Mouse (Mus musculus) heart, postnatal 14 days (tissue): ENCODE data around the gene Rab11fip3. TPM values are rescaled to one million over a fixed set of nuclear protein-coding genes. Genes with fewer than 3 reads are reported as not detected.

Experiments used
- DNase-seq, 2 experiments: peaks; one replicate each; pipeline ENCODE4 v3.0.0; 2021 to 2022
- intact Hi-C: fragments of 180-260 bp; cut with DNase I; formaldehyde crosslinking; loops from one replicate; pipeline ENCODE4 v1.15.1; 2025
- total RNA-seq, 2 experiments: library from RNA; stranded (reverse); gene quantifications; 2 replicates each; pipeline ENCODE4 v1.2.3; 2021

Gene Rab11fip3
- total RNA-seq, 2 experiments from 2014 or later = 22.7 to 25.3 TPM

DNA sequence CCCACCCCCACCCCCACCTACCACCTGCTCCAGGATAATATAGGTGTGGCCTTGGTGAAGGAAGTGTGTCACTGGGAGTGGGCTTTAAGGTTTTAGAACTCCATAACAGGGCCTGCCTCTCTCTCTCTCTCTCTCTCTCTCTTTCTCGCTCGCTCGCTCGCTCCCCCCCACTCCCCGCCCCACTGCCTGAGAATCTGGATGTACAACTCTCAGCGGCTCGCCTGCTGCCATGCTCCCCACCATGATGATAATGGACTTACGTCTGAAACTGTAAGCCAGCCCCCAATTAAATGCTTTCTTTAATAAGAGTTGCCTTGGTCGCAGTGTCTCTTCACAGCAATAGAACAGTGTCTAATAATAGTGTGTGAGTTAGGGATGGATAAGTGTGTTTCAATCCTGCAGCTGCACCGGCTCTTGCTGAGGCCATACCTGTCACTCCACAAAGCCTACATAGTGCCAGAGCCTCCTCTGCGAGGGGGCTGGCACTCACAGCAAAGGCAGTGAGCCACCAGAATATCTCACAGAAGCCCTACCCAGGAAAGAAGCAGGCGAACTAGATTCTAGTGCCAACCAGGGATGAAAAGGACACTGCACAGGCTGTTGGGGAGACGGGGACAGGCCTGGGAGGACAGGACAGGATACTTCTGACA lies 26.6 kb downstream of the Rab11fip3 start:
- peak in 1 of 2 experiments; percentile 15 for DNase-seq
- intact Hi-C loops = no loop called here

DNA sequence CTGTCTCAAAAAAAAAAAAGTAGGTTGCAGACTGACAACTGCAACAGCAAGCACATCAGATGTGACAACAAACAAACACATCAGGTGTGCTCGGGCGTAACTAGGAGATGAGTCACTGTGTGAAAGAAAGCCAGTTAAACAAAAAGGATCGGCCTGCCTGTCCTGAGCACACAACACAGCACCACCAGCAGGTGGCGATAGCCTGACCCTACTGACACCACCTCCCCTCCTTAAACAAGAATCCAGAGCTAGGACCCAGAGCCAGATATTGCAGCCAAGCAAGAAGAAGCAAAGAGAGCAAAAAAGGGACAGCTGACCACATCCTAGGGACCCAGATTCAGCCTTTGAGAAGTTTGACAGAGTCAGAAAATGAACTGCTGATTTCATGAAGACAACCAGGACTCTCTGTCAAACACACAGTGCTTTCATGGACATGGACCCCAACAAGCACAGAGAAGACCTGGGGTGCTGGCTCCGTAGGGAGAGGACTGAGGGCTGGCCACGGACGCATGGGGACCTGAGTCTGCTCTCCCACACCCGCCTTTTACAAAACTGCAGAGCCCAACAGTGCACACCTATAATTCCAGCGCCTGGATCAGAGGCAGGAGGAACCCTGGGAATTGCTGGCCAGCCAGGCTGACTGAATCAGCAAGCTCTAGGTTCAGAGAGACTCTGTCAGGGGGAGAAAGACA lies 28.1 kb downstream of the Rab11fip3 start:
- DNase-seq = peak; percentile 70 to 72
- intact Hi-C loops = loop anchor here (1.0 kb wide), 1 partner anchor 49 kb away; the partner anchor contains the start of gene Decr2

DNA sequence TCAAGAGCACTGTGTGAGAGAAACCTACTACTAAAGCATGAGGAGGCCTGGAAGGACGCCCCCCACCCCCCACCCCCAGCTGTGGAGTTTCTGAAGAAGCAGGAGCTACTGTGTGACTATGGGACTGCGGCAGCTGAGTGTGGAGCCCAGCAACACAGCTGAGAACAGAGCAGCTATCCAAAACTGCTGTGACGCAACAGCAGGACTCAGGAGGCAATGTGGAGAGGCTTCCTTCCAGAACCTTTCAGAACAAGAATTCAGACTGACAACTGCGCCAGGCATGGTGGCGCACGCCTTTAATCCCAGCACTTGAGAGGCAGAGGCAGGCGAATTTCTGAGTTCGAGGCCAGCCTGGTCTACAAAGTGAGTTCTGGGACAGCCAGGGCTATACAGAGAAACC lies 28.6 kb downstream of the Rab11fip3 start:
- intact Hi-C loops = loop anchor here (1.0 kb wide), 1 partner anchor 50 kb away; the partner anchor contains the start of gene Decr2
- peak; percentile 23 to 25 for DNase-seq

DNA sequence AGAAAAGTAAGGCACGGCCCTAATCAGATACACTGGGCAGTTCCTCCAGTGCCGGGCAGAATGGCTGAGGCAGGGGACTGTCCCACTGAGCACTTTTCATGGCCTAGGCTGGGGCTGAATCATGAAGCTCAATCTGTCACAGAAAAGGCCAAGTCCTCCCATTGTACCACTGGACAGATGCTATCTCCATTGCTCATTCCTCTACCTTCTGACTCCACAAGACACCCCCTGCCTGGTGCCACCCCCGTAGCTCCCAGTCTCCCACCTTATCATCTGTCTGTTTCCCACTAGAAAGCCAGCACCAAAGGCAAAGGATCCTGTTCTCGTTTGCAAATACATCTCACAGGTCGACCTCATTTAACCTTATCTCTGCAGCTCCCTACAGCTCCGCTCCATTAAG lies 37.3 kb downstream of the Rab11fip3 start:
- DNase-seq = no peak
- intact Hi-C loops = no loop called here

DNA sequence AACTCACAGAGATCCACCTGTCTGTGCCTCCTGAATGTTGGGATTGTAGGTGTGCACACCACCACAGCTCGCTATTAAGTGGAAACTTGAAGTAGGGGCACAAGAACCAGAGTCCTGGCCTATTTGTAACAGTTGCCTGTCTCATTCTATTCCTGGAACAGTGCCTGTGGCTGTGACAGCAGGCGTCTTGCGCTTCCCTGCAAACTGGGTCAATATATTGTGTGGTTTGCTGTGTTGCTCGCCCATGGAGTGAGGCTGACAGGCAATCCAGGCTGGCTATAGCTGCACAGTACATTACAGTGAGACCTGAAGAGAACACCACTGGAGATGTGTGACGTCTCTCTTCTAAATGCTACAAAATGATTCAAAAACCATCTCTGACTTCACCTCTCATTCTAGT lies 37.8 kb downstream of the Rab11fip3 start:
- no peak for DNase-seq
- intact Hi-C loops = no loop called here

DNA sequence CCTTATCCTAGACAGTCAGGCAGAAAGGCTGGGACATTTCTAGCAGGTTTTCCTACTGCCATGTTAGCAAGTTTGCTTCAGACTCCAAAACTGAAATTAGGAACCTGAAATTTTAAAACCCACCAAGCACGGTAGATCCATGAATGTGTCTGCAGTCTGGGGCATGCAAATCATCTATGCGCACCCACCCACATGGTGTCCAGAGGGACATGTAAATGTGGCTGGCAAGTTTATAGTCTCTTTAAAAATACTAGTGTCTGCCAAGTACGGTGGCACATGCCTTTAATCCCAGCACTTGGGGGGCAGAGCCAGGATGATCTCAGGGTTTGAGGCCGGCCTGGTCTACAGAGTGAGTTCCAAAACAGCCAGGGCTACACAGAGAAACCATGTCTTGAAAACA lies 41.1 kb downstream of the Rab11fip3 start:
- intact Hi-C loops = no loop called here
- DNase-seq = no peak

DNA sequence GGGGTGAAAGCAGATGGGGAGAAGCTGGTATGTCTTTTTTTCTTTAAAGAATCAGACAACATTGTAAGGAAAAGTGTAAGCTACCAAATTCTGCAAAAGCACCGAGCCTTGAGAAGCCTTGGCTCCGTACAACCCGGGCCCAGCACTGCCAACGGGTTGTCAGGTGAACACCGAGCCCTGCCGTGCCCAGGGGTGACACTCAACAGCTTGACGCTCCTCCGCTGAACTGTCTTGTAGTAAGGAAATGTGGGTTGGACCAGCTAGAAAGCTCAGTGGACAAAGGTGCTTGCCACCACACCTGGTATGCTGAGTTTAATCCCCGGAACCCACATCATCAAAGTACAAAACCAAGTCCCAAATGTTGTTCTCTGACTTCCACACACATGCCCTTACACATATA lies 44.7 kb downstream of the Rab11fip3 start:
- intact Hi-C loops = no loop called here

DNA sequence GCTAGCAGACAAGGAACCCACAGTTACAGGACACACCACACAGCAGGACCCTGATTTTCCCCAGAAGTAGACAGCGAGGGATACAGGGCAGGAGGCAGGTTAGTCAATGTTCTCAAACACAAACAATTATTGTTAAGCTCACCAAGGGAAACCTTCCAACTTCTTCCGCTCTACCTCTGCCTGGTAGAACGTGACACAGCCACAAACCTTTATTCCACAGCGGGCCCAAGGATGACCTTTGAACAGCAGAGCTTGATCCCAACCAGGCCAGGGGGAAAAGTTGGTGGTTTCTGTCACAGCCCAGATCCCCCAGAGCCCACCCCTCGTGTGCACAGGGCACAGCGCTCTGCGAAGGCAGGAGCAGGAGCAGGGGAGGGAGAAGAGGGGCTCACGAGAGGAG lies 45.4 kb downstream of the Rab11fip3 start:
- intact Hi-C loops = no loop called here
- DNase-seq = no peak

More for the DNA sequence above, 44.7 kb downstream of the Rab11fip3 start:
- DNase-seq = no peak

DNA sequence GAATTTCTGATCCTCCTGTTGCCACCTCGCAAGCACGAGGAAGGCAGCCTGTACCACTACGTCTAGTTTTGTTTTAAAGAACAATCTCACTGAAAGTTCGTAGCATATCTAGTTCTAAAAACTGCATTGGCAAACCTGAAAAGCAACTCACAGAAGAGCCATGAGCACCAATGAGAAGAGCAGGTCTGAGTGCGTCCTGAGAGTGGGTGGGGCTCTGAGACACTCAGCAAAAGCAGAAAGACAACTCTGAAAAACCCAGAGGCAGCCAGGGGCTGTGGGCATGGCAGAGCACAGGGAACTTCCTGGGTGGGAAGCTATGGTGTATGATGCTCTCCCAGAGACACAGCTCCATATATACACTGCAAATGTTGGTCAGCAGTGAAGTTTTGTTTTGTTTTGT lies 46.2 kb downstream of the Rab11fip3 start:
- DNase-seq = no peak
- intact Hi-C loops = no loop called here

DNA sequence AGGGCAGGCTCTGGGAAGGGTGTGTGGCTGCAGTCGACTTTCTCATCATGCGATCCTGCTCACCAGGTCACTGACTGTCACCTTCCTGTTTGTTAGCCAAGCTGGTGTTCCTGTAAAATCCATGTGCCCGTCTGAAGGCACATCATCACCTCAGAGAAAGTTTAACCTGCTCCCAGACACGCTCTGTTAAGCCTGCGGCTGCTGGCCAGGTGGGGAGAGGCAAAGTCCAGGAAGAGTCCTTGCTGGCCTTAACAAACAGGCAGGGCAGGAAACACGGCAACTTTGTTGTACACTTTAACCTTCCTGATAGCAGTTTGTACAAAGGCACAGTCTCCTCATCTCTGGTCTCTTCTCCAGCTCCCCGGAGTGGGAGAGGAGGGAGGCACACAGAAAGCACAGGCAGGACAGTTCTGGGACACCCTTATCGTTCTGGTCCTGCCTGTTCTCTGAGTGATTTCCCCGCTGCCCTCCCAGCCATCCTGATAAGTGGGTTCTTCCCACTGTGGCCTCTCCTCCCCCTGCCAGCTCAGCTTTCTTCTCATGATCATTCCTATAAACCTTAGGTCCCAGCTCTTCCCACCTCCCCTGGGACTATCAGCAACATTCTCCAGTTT lies 47.5 kb downstream of the Rab11fip3 start:
- DNase-seq = no peak
- intact Hi-C loops = no loop called here

DNA sequence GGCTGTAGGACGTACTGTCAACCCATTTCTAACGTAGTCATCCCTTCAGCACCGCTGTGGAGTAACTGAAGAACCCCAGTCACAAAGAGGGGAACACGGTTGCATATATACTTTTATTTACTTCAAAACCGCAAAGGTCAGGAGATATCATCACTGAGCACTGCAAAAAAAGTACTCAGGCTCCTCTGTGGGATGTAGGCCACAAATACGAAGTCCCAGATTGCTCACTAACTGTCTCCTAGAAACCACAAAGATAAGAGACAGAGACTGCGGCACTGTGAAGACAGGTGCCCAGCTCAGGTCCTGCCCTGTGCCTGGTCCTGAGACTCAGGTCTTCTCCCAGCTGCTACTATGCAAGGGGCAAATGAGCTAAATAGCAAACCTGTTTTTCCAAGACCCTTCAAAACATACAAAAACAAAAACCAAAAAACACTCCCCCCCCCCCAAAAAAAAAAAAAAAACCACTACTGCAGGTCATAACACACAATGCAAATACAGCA lies 48.5 kb downstream of the Rab11fip3 start:
- no peak for DNase-seq
- intact Hi-C loops = no loop called here

DNA sequence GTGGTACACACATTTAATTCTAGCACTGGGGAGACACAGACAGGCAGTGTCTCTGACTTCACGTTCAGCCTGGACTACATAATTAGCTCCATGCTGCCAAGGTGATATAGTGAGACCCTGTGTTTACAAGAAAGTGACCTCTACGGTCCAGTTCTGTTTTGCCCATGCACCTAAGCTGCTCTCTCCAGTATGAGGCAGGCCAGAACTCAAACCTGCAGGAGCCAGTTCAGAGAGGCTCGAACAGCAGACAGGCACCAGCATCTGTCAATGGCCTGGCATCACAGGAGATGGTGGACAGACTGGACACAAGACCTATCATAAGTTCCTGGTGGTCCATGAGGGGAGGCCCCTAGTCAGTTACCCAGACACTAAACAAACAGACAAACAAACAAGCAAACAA lies 51.0 kb downstream of the Rab11fip3 start:
- DNase-seq = no peak
- intact Hi-C loops = no loop called here

DNA sequence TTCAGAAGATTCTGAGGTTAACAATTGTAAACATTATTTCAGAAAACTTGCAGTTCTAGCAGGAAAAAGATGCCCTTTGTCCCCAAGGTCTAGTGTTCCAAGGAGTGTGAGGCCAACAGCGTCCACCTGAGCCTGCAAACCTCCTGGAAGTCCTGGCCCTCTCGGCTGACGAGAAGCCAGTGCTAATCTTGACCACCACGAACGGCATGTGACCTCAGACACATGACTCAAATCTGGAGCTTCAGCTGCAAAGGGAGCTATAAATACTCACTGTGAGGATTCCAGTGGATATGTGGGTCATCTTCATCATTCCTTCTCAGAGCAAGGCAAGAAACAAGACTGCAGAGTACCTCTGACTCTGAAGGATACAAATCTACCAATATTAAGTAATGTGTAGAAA lies 51.4 kb downstream of the Rab11fip3 start:
- intact Hi-C loops = no loop called here
- DNase-seq = peak; percentile 26 to 30

DNA sequence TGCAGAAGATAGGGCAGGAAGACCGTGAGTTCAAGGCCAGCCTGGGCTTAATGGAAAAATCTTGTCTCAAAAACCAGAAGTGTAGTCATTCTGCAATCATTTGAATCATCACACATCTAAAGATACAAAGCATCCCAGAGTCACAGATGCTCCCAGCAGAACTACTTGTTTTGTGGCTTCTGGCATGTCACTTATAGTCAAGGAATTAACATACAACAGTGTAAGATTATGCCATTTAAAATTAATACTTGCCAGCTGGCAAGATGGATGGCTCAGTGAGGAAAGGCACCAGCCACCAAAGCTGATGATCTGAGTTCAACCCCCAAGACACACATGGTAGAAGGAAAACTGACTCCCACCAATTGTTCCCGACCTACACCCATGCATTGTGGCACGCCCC lies 52.3 kb downstream of the Rab11fip3 start:
- no peak for DNase-seq
- intact Hi-C loops = no loop called here

DNA sequence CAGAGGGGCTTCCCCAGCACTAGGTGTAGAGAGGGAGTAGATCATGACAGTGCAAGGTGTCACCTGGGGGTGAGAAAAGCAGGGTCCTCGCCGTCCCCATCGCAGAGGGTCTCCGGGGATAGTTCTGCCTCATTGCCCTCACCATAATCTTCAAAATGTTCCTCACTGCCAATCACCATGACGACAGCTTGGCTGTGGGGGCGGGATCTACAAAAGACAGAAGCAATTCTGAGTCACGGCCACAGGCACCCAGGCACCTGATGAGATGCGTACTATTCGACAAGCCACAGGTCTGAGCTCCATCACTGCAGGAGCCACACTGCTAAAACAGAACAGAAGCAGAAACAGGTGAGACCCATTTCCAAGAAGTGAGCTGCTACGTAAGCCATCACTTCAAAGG lies 55.6 kb downstream of the Rab11fip3 start:
- DNase-seq = no peak
- intact Hi-C loops = no loop called here

DNA sequence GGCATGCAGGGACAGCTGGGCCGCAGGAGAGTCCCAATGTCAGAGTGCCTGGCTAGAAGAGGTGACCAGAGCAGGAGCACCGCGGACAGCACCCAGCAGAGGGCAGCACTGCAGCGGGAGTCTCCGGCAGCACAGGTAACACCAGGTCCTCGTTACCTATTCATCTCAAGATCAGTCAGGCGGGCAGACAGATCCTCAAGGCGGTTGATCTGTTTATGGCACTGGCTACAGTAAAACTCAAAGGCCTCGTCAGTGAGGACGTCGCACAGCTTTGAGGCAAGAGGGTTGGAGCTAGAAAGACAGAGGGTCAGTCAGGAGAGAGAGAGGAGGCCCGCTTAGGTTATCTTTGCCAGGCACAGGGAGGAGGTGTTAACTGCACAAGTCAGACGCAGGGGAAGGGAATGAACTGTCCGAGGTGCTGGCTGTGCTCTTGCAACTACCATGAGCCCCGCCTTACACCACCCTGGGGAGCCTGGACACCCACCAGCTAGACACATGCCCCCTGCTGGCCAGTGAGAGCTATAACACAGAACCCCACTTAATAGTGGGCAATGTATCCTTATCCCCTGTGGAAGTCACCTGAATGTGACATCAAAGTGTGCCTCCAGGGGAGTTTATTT lies 57.4 kb downstream of the Rab11fip3 start:
- DNase-seq = peak; percentile 79 to 81
- intact Hi-C loops = loop anchor here (1.0 to 2.0 kb wide), 2 partner anchors 57 to 118 kb away; partner anchors contain the start of gene Rab11fip3

DNA sequence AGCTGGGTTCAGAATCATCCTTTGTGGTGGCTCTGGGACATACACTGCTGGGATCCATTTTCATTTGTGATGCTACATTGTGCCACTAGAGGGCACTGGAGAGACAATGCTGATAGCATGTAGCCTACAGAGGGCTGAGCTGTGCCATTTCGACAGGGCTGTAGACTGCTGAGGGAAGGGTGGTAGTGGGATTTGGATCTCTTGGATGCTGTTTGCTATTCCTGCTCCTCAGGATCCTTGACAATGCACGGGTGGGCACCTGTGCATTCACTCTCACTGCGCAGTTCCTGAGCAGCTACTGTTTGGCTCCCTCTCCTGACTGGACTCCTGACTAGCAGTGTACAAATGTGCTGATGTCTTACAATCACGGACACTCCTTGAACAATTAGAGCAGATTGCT lies 59.8 kb downstream of the Rab11fip3 start:
- intact Hi-C loops = loop anchor here (2.0 kb wide), 1 partner anchor 81 kb away; the partner anchor contains the start of gene Decr2
- peak; percentile 72 to 85 for DNase-seq

DNA sequence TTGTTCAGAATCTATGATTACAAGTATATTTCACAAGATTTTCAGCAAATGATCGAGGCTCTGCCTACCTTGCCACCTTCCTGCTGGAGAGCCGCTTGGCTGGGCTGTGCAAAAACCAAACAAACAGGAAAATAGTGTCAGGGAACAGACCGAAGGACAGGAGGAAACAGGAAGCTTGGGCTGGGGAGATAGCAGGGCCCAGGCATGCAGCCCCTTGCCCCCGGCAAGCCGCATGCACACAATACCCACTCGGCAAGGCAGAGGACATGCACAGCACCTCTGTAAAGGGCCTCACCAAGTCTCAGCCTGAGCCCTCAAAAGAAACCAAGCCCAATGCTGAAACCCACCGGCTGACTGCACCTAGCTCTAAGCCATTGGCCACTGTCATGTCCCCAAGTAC lies 60.6 kb downstream of the Rab11fip3 start:
- intact Hi-C loops = loop anchor here (2.0 kb wide), 1 partner anchor 82 kb away; the partner anchor contains the start of gene Decr2
- no peak for DNase-seq

DNA sequence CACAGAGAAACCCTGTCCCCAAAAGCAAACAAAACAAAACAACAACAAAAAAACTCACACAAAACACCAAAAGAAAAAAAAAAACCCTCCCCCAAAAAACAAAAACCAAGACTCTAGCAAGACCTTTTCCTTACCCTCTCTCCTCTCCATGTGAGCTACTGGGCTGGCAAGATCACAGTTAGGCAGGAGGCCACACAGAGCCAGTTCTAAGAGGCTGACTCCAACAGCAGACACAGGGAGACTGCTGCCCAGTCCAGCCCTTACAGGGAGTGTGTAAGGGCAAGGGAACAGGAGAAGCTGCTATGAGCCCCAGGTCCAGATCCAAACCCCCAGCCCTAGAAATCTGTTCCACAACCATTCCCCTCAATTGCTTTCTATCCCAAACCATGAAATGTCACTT lies 61.0 kb downstream of the Rab11fip3 start:
- intact Hi-C loops = loop anchor here (2.0 kb wide), 1 partner anchor 82 kb away; the partner anchor contains the start of gene Decr2
- no peak for DNase-seq

DNA sequence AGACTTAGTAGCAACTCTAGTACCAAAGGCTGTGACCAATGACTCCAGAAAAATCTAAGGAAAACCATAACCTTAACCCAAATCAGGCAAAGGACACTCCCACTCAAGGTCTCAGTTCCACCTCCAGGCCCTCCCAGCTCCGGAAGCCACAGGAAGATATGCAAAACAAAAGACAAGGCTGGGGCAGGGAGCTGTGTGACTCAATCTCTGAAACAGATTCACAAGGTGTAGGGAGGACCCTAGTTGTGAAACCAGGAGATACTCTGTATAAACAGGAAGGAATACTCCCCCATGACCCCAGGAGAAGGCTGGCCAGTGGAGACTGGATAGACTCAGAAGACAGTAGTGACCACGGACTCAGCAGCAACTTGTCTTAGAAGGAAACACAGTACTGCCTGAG lies 61.7 kb downstream of the Rab11fip3 start:
- intact Hi-C loops = loop anchor here (2.0 kb wide), 1 partner anchor 83 kb away; the partner anchor contains the start of gene Decr2

More for the DNA sequence above, 61.7 kb downstream of the Rab11fip3 start:
- DNase-seq = no peak
